Mouse (Mus musculus) lung, embryonic 15.5 days (tissue): ENCODE measurements at regions not wholly inside any gene's neighbourhood (a gene's known extent, or its start where the extent isn't known, plus 50 kb on each side); places are given as distances from the start of the nearest gene placed in this dataset.

ENCODE experiments used
- ATAC-seq: fragments of 200-750 bp; cut with Nextera tagmentation; 2 replicates; pipeline ENCODE4 v1.8.0; 2017; ENCODE audit warnings: moderate number of reproducible peaks, borderline replicate concordance; ENCODE audit not compliant: low FRiP score, low TSS enrichment; ENCODE audit errors: extremely low read depth
- H3K27ac ChIP-seq: fragments of 300-500 bp; sonication (generic); 2 replicates; pipeline ENCODE4 v1.5.1; 2015; ENCODE audit warnings: moderate library complexity, mild to moderate bottlenecking, inconsistent platforms
- H3K27me3 ChIP-seq: fragments of 300-500 bp; sonication (generic); 2 replicates; pipeline ENCODE4 v1.6.1; 2015; ENCODE audit warnings: inconsistent platforms
- H3K36me3 ChIP-seq: fragments of 300-500 bp; sonication (generic); 2 replicates; pipeline ENCODE4 v1.6.1; 2015; ENCODE audit warnings: inconsistent platforms
- H3K4me1 ChIP-seq: fragments of 300-500 bp; sonication (generic); 2 replicates; pipeline ENCODE4 v1.6.1; 2015; ENCODE audit warnings: inconsistent platforms
- H3K4me2 ChIP-seq: fragments of 300-500 bp; sonication (generic); 2 replicates; pipeline ENCODE4 v1.6.1; 2015; ENCODE audit warnings: inconsistent platforms, mild to moderate bottlenecking, moderate library complexity
- H3K4me3 ChIP-seq: fragments of 300-500 bp; sonication (generic); 2 replicates; pipeline ENCODE4 v1.5.1; 2015; ENCODE audit warnings: mild to moderate bottlenecking, inconsistent platforms
- H3K9ac ChIP-seq: fragments of 300-500 bp; sonication (generic); 2 replicates; pipeline ENCODE4 v1.6.1; 2015; ENCODE audit warnings: inconsistent platforms
- H3K9me3 ChIP-seq: fragments of 300-500 bp; sonication (generic); 2 replicates; pipeline ENCODE4 v1.6.1; 2016; ENCODE audit warnings: inconsistent platforms
- WGBS: fragments of 180-500 bp; shearing (Covaris S2); methylation state at CpG from one replicate; pipeline ENCODE4 v1.1.7; 2015; 5-methylcytosine and 5-hydroxymethylcytosine counted together

DNA sequence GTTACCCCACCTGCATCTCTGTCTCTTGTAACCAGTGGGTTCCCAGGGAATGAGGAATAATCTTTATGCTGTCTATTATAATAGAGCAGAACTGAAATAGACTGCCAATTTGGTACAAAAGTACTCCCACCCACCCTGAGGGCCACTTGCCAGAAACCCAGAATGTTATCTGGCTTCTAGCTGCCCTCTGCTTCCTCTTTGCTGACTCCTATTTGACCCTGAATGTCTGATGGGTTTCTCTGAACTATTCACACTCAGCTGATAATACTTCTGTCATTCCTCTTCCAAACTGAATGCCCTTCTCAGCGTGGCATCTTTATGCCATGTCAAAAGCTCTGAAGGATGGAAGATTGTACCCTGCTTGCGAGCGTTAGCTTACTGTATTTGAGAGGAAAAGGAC lies 64.2 kb upstream of the Arsj start:
- Histone ChIP-seq H3K4me2 (no peak overlapping the region), H3K9me3 (no peaks in the 10 kb centered on the region), H3K27ac (no peak overlapping the region), H3K4me3 (no peak overlapping the region), H3K27me3 (no peaks in the 10 kb centered on the region), H3K9ac (no peak overlapping the region), H3K36me3 (no peaks in the 10 kb centered on the region), H3K4me1 (no peaks in the 10 kb centered on the region)
- 70% methylated on average over 3 of the region's 3 CpGs for WGBS
- ATAC-seq, result no peak

GRCm38 (mm10) chr3:126308303-126308702 lies 55.2 kb upstream of the Arsj start:
- Histone ChIP-seq H3K9me3 (no peaks in the 10 kb centered on the region), H3K36me3 (no peaks in the 10 kb centered on the region), H3K4me1 (no peaks in the 10 kb centered on the region), H3K9ac (no peak overlapping the region), H3K27ac (no peak overlapping the region), H3K27me3 (no peaks in the 10 kb centered on the region), H3K4me3 (no peak overlapping the region), H3K4me2 (no peak overlapping the region)
- ATAC-seq, result no peak
